Mouse (Mus musculus): ENCODE data around the gene Ramac. TPM values are rescaled to one million over a fixed set of nuclear protein-coding genes. Genes with fewer than 3 reads are reported as not detected.

Gene Ramac
- 150 TPM for polyA plus RNA-seq (2017; shearing (Covaris generic))

DNA sequence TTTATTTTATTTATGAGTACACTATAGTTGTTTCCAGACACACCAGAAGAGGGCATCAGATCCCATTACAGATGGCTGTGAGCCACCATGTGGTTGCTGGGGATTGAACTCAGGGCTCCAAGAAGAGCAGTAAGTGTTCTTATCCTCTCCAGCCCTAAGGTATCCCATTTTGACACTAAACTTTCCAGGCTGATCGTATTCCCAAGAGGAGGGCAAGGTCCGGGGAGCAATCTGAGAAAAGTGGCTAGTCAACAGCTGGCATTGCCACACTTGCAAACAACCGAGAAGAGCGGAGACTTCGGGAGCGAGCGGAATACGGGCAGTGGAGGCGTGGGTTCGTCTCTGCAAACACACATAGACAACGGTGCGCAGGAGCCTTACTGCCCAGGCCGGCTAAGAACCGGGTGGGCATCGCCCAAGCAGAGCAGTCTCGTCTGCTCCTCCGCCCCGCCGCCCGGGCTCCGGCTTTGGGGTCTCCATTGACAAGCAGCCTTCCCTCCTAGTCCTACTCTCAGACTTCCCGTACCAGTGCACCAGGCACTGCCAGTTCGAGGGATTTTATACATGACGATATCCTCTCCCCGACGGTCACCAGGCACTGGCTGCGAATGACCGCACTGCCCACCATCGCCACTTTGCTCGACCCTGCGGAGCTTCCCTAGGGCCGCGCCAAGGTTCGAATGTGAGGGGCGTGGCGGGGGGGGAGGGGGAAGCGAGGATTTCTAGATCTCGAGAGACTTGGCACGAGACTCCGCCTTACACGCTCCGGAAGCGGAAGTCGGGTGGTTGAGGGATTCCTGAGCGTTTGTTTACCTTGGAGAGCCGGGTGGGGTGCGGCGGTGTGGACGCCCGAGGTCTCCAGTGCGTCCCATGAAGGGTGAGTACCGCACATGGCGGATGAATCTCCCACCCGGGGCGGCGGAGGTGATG is at the start of gene Ramac:
Gene Ramac, plus strand, starts transcription at position 746 of the 930 bp plus-strand sequence.

DNA sequence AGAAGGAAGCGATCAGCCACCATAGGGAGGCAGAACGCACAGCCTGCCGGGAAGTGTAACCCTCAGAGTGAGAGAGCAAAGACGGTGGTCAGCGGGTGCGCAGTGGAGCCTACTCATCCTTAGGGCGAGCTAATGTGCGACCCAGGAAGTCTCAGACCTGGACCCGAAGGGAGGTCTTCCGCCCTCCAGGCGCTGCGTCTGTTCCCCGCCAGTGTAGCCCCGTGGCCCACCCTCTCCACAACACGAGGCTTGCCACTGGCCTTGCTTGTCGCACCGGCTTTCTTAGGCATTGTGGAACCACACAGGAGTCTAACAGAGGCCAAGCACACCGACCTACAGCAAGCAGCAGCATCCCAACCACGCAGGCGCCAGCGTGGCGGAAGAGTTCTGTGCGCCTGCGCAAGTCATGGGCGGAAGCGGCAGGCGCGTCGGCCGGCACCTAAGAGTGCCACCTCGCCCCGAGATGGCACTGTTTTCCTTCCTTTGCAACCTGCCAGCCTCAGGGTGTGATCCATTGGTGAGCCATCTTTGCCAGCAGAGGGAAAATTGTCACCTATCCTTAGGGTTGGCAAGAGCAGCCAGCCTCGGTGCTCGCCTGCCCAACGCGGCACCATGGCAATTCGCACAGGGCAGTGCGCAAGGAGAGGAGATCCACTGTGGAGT is 26.5 kb downstream of the Ramac start, which contains the start of gene 3110040N11Rik:
Gene 3110040N11Rik, minus strand, starts transcription at position 384 of the 663 bp plus-strand sequence.

Other genes starting within 250 kb of the Ramac start
- gene Fsd2, start 196.0 kb upstream of the Ramac start, polyA plus RNA-seq (2017; shearing (Covaris generic)) = 6.8 TPM
- 2.6 TPM for gene Whamm, start 191.7 kb upstream of the Ramac start, polyA plus RNA-seq (2017; shearing (Covaris generic))
- gene Homer2, start 55.4 kb upstream of the Ramac start, polyA plus RNA-seq (2017; shearing (Covaris generic)) = 0.06 TPM
- 79.0 TPM for gene 3110040N11Rik, start 26.6 kb downstream of the Ramac start, polyA plus RNA-seq (2017; shearing (Covaris generic))
- 9.7 TPM for gene Btbd1, start 66.5 kb downstream of the Ramac start, polyA plus RNA-seq (2017; shearing (Covaris generic))
- not detected for gene Gm10160, start 92.9 kb downstream of the Ramac start, polyA plus RNA-seq (2017; shearing (Covaris generic))
- 7.4 TPM for gene Tm6sf1, start 96.1 kb downstream of the Ramac start, polyA plus RNA-seq (2017; shearing (Covaris generic))
- gene Hdgfl3, start 171.5 kb downstream of the Ramac start, polyA plus RNA-seq (2017; shearing (Covaris generic)) = 4.6 TPM
- gene Bnc1, start 229.4 kb downstream of the Ramac start, polyA plus RNA-seq (2017; shearing (Covaris generic)) = not detected

All from CD4-positive, CD25-positive, alpha-beta regulatory T cell, adult 9 weeks (primary cell).